Mouse (Mus musculus) liver, postnatal 0 days (tissue): ENCODE measurements around the gene Zswim1.

ENCODE experiments used
- CTCF ChIP-seq: sonication (generic); IDR thresholded peaks from 2 replicates; pipeline ENCODE4 v1.5.1; 2016; ENCODE audit warnings: antibody characterized with exemption, low read depth
- EP300 ChIP-seq: IDR thresholded peaks from 2 replicates; pipeline ENCODE4 v1.6.1; 2016; ENCODE audit warnings: antibody characterized with exemption, low read depth, mild to moderate bottlenecking

GRCm38 (mm10) chr2:164845782-164846181 lies 23.3 kb downstream of the Zswim1 start:
- TF ChIP-seq CTCF (peak; percentile 62), EP300 (no peak)
